23 mouse cellular contexts compared by ENCODE assay signal in genomic region chr9:121907356-121908070, GRCm38 (mm10). TPM values are rescaled to one million over a fixed set of nuclear protein-coding genes. Genes with fewer than 3 reads are reported as not detected.
DNase-seq lines count a peak whose midpoint lies in the region; TF ChIP-seq lines count a peak whose summit lies in the region.
"Had no signal": no experiment of that assay in that cellular context is flagged by ENCODE, and none has a peak within 500 bp of the region (broad histone marks: within the 10 kb centered on the region; RNA-seq: fewer than 3 reads in every experiment).

No protein-coding gene starts in this region.

- H3K9me3 ChIP-seq in ES-E14 (ENCODE audit: control insufficient read depth, insufficient read depth, low read depth, low read length): no peaks in the 10 kb centered on the region
- H3K9me3 ChIP-seq: embryonic facial prominence, embryonic 10.5 days; heart, embryonic 15.5 days; hindbrain, embryonic 13.5 days had no signal

- no peak for TF ChIP-seq CTCF in kidney, adult 2 months (conservative IDR thresholded peaks at IDR 0.05; ENCODE audit: insufficient read depth, insufficient read length, low read depth, low read length)

- no peak overlapping the region for H3K4me3 ChIP-seq in kidney, adult 2 months (ENCODE audit: insufficient read depth, low read depth, low read length)
- H3K4me3 ChIP-seq in ES-E14 (ENCODE audit: insufficient read depth in 1 of 2, low read depth in 1 of 2, low read length in 2 of 2, poor library complexity in 1 of 2, severe bottlenecking in 1 of 2): no peak overlapping the region
- H3K4me3 ChIP-seq: embryonic facial prominence, embryonic 10.5 days; gastrocnemius, adult 2 months; heart, embryonic 15.5 days; hindbrain, embryonic 13.5 days had no signal

- no peak overlapping the region for H3K9ac ChIP-seq in ES-E14 (ENCODE audit: insufficient read depth, low read depth, low read length, poor library complexity, severe bottlenecking)
- H3K9ac ChIP-seq: heart, embryonic 15.5 days; hindbrain, embryonic 13.5 days had no signal

- DNase-seq in kidney, postnatal 10 days: peak; percentile 1
- DNase-seq in kidney, adult 2 months: no peak
- DNase-seq in right cerebral cortex, postnatal 4 days: peak; percentile 0
- DNase-seq in right cerebral cortex, adult 18-20 months: no peak
- peak; percentile 63 for DNase-seq in ES-CJ7 (ENCODE audit: low read depth, low spot score)
- peak; percentile 29 for DNase-seq in ES-E14 (ENCODE audit: low read depth, low spot score)
- DNase-seq in cerebellum, postnatal 14 days: no peak
- DNase-seq: adrenal gland, postnatal 10 days; cerebellum, adult 18-20 months; cerebellum, adult 9-11 months; gastrocnemius, adult 2 months; heart, adult 18-20 months; heart, postnatal 14 days had no signal

- in situ Hi-C loops in ES-E14 (cut with MboI; ENCODE audit: low sequenced_read_pairs in 2 of 2, unreplicated experiment in 2 of 2): no loop called here

- H3K27ac ChIP-seq in kidney, adult 2 months (ENCODE audit: insufficient read depth, low read depth, low read length): no peak overlapping the region
- no peak overlapping the region for H3K27ac ChIP-seq in ES-E14 (ENCODE audit: insufficient read depth, low read depth, low read length, poor library complexity, severe bottlenecking)
- H3K27ac ChIP-seq: embryonic facial prominence, embryonic 10.5 days; gastrocnemius, adult 2 months; heart, embryonic 15.5 days; hindbrain, embryonic 13.5 days; hindbrain, postnatal 0 days had no signal

- H3K27me3 ChIP-seq in kidney, adult 2 months (replicated peaks; ENCODE audit: control insufficient read depth, insufficient read depth, low read length): no peaks in the 10 kb centered on the region
- H3K27me3 ChIP-seq: heart, embryonic 15.5 days; hindbrain, embryonic 13.5 days had no signal

- no peaks in the 10 kb centered on the region for H3K36me3 ChIP-seq in kidney, adult 2 months (ENCODE audit: control insufficient read depth, insufficient read depth, low read length)
- H3K36me3 ChIP-seq in ES-E14 (ENCODE audit: control insufficient read depth, insufficient read depth, low read length, poor library complexity, severe bottlenecking): no peaks in the 10 kb centered on the region
- H3K36me3 ChIP-seq: embryonic facial prominence, embryonic 10.5 days; heart, embryonic 15.5 days; hindbrain, embryonic 13.5 days had no signal

- WGBS in kidney, adult 2 months: 76% methylated on average over 10 of the region's 10 CpGs

- TF ChIP-seq POLR2A in kidney, adult 2 months (IDR thresholded peaks at IDR 0.05; ENCODE audit: low read depth, low read length): no peak

- no peaks in the 10 kb centered on the region for H3K4me1 ChIP-seq in kidney, adult 2 months (ENCODE audit: control insufficient read depth, insufficient read depth, low read length)
- peaks cover 0 to 2% of the 10 kb centered on the region in 2 experiments; a peak in 1 of 4 replicates for H3K4me1 ChIP-seq in ES-E14 (ENCODE audit: control insufficient read depth in 2 of 2, insufficient read depth in 2 of 2, low read length in 2 of 2, poor library complexity in 1 of 2)
- H3K4me1 ChIP-seq: embryonic facial prominence, embryonic 10.5 days; heart, embryonic 15.5 days; hindbrain, embryonic 13.5 days had no signal

TF ChIP-seq in ES-E14, 5 proteins besides CTCF, POLR2A, EP300 and RAD21:
- TF ChIP-seq ZC3H11A (IDR thresholded peaks at IDR 0.05; ENCODE audit: borderline replicate concordance, low read depth, low read length) (no peak), CHD2 (IDR thresholded peaks at IDR 0.05; ENCODE audit: low read depth, low read length) (no peak), MAFK (IDR thresholded peaks at IDR 0.05; ENCODE audit: insufficient read depth, low read depth, low read length) (no peak), ZNF384 (IDR thresholded peaks at IDR 0.05; ENCODE audit: low read depth, low read length) (no peak), HCFC1 (IDR thresholded peaks at IDR 0.05; ENCODE audit: borderline replicate concordance, insufficient read depth, low read length) (no peak)

RNA-seq across cellular contexts. Expression of gene Cyp8b1, which starts 8.6 kb away (rescaled TPM):
- polyA plus RNA-seq in kidney, adult 2 months (2012; rRNA removed): 0.16 and 0.39 TPM in 2 replicates
- total RNA-seq in ES-E14 (2012; rRNA removed): not detected in 2 replicates
- total RNA-seq: gastrocnemius, adult 2 months; gastrocnemius, postnatal 36 days; heart, adult 18-20 months; hematopoietic stem cell, adult 5-6 weeks; hindbrain, postnatal 0 days; MEL had no signal
- polyA plus RNA-seq: embryonic facial prominence, embryonic 10.5 days; forebrain, embryonic 14.5 days; heart, embryonic 11.5 days; heart, embryonic 15.5 days; hindbrain, embryonic 13.5 days; hindbrain, postnatal 0 days; intestine, embryonic 14.5 days had no signal

RNA-seq across cellular contexts. Expression of gene Ackr2, which starts 9.4 kb away (rescaled TPM):
- 0.94 and 1.1 TPM in 2 replicates for polyA plus RNA-seq in kidney, adult 2 months (2012; rRNA removed)
- total RNA-seq in ES-E14 (2012; rRNA removed): 0.22 and 0.26 TPM in 2 replicates
- total RNA-seq: hematopoietic stem cell, adult 5-6 weeks; MEL had no signal
- polyA plus RNA-seq: heart, embryonic 11.5 days had no signal

RNA-seq across cellular contexts. Expression of gene Fam198a, which starts 43.3 kb away (rescaled TPM):
- polyA plus RNA-seq in kidney, adult 2 months (2012; rRNA removed): 0.25 and 0.65 TPM in 2 replicates
- 0.32 and 0.36 TPM in 2 replicates for total RNA-seq in ES-E14 (2012; rRNA removed)
- total RNA-seq: hematopoietic stem cell, adult 5-6 weeks had no signal

RNA-seq across cellular contexts. Expression of gene Higd1a, which starts 49.4 kb away (rescaled TPM):
- 22.7 and 36.6 TPM in 2 replicates for polyA plus RNA-seq in kidney, adult 2 months (2012; rRNA removed)
- 63.5 and 81.2 TPM in 2 replicates for total RNA-seq in ES-E14 (2012; rRNA removed)

Comparison
In these comparisons a context has a peak if more than half of its experiments do, and no peak if none do; other contexts are left out.
1. DNase-seq: peak in kidney, postnatal 10 days (single experiment), right cerebral cortex, postnatal 4 days (single experiment), ES-CJ7 (single experiment) and ES-E14 (single experiment); none in kidney, adult 2 months (single experiment), right cerebral cortex, adult 18-20 months (single experiment) and cerebellum, postnatal 14 days (0 of 2).